Mouse (Mus musculus) bone marrow, adult 2 months (tissue): ENCODE results near the gene Pgk1. TPM values are rescaled to one million over a fixed set of nuclear protein-coding genes. Genes with fewer than 3 reads are reported as not detected.

ENCODE experiments used
- H3K27ac ChIP-seq: fragments of 200-500 bp; 2 replicates; pipeline ENCODE4 v1.5.1; 2012; ENCODE audit warnings: low read depth, mild to moderate bottlenecking, control low read depth, inconsistent platforms, low read length; ENCODE audit not compliant: control insufficient read depth, poor library complexity, insufficient read depth
- H3K4me1 ChIP-seq: fragments of 200-500 bp; 2 replicates; pipeline ENCODE4 v1.6.1; 2011; ENCODE audit warnings: low read length; ENCODE audit not compliant: control insufficient read depth, insufficient read depth
- H3K4me3 ChIP-seq: fragments of 200-500 bp; replicated peaks from 2 replicates; pipeline ENCODE3; 2011; ENCODE audit warnings: mild to moderate bottlenecking, low read depth, low read length, control low read depth; ENCODE audit not compliant: control insufficient read depth
- CTCF ChIP-seq: fragments of 200-500 bp; IDR thresholded peaks from 2 replicates; pipeline ENCODE4 v1.5.1; 2011; ENCODE audit warnings: low read length, control low read depth; ENCODE audit not compliant: control insufficient read depth, insufficient read depth
- POLR2A ChIP-seq: fragments of 200-500 bp; IDR thresholded peaks from 2 replicates; pipeline ENCODE4 v1.6.1; 2011; ENCODE audit warnings: low read depth, mild to moderate bottlenecking, control low read depth, low read length, borderline replicate concordance; ENCODE audit not compliant: control insufficient read depth
- WGBS: fragments of 180-500 bp; shearing (Covaris S2); methylation state at CpG from one replicate; pipeline ENCODE4 v1.1.7; 2018; 5-methylcytosine and 5-hydroxymethylcytosine counted together
- polyA plus RNA-seq: library from polyadenylated mRNA; stranded (reverse); fragments of >200 nt; gene quantifications from 2 replicates; pipeline ENCODE4 v1.2.4, GENCODE M21; 2011; ENCODE audit warnings: low replicate concordance; ENCODE audit not compliant: missing spikeins, insufficient read depth, insufficient read length

Gene Pgk1
- polyA plus RNA-seq, result 65.0 and 145 TPM in 2 replicates

GRCm38 (mm10) chrX:106186713-106187649 is at the start of gene Pgk1:
Gene Pgk1 (plus strand): TSS chrX:106187100.
- Histone ChIP-seq H3K4me3 (peak within 1 kb of the TSS; percentile 95), H3K4me1 (no peaks in the 10 kb centered on the region; the same call in 1 of the 2 replicates), H3K27ac (peak within 1 kb of the TSS; percentile 80)
- peak; percentile 58; the same call in 1 of the 2 replicates for TF ChIP-seq POLR2A
- TF ChIP-seq CTCF, result peak; percentile 9; the same call in 1 of the 2 replicates
- WGBS, result 9% methylated on average over 55 of the region's 55 CpGs

GRCm38 (mm10) chrX:106139309-106140070 is 47.4 kb upstream of the Pgk1 start:
- TF ChIP-seq POLR2A, result no peak
- no peak for TF ChIP-seq CTCF
- Histone ChIP-seq H3K4me3 (no peak overlapping the region), H3K27ac (peak overlapping the region; percentile 66; the same call in 1 of the 2 replicates), H3K4me1 (peaks cover 6% of the 10 kb centered on the region)
- 28% methylated on average over 13 of the region's 13 CpGs for WGBS

GRCm38 (mm10) chrX:106142936-106143335 is 44.0 kb upstream of the Pgk1 start, which contains the start of gene Tlr13:
Gene Tlr13 (plus strand): TSS chrX:106143204.
- 40% methylated on average over 6 of the region's 6 CpGs for WGBS
- peak within 1 kb of the TSS; percentile 84 for H3K27ac ChIP-seq
- no peak for TF ChIP-seq POLR2A
- no peak for TF ChIP-seq CTCF
- no peaks in the 10 kb centered on the region; the same call in 1 of the 2 replicates for H3K4me1 ChIP-seq
- peak within 1 kb of the TSS; percentile 18 for H3K4me3 ChIP-seq

DNA sequence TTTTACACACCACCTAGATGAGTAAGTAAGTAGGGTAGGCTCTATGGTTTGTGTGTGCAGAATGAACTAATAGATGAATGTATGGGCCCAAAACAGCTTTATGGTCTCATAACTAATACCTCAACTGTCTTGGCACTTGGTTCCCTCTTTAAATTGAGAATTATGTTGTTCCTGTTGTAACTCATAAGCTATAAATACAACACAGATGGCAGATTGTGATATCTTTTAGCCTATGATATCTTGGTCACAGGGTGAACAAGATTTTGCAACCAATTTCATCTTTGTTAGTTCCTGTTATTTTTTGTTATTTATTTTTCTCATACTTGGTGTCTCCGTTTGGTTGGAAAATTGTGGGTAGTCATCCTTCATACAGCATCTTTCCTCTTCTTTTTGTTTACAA is 38.7 kb upstream of the Pgk1 start:
- Histone ChIP-seq H3K4me1 (peaks cover 2% of the 10 kb centered on the region; the same call in 1 of the 2 replicates), H3K27ac (no peak overlapping the region), H3K4me3 (no peak overlapping the region)
- whole genome bisulfite sequencing, result 29% methylated on average over 1 of the region's 1 CpGs
- TF ChIP-seq POLR2A (no peak), CTCF (no peak)

- H3K27ac ChIP-seq, result peak overlapping the region; percentile 61; the same call in 1 of the 2 replicates
- H3K4me1 ChIP-seq, result peaks cover 2% of the 10 kb centered on the region; the same call in 1 of the 2 replicates
- no peak overlapping the region for H3K4me3 ChIP-seq
- no peak for TF ChIP-seq POLR2A
- no peak for TF ChIP-seq CTCF
- WGBS, result 28% methylated on average over 3 of the region's 3 CpGs
Observed at GRCm38 (mm10) chrX:106149460-106149859, 37.4 kb upstream of the Pgk1 start.

- Histone ChIP-seq H3K4me3 (no peak overlapping the region), H3K4me1 (peaks cover 2% of the 10 kb centered on the region; the same call in 1 of the 2 replicates), H3K27ac (no peak overlapping the region)
- no peak for TF ChIP-seq CTCF
- no peak for TF ChIP-seq POLR2A
Observed at GRCm38 (mm10) chrX:106154180-106154586, 32.7 kb upstream of the Pgk1 start.

DNA sequence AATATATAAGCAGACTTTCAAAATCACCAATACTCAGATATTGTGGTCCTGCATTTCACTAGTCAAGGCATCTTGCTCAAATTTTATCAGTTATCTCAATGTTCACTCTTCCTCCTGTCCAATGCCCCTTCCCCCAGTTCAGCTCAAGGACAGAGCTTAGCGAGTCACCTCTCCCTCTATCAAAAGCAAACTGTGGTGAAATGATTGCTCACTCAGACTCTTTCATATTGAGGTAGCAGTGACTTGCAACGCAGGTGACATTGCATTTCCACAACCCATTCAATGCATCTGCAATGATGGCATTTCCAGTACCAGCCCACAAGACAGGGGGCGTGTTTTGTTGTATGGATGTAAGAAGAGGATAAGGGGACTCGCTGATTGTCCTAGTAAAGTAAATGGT is 31.0 kb upstream of the Pgk1 start:
- H3K27ac ChIP-seq, result no peak overlapping the region
- 54% methylated on average over 4 of the region's 4 CpGs for WGBS

More for the DNA sequence above, 31.0 kb upstream of the Pgk1 start:
- no peak for TF ChIP-seq CTCF
- no peak for TF ChIP-seq POLR2A
- H3K4me3 ChIP-seq, result no peak overlapping the region
- no peaks in the 10 kb centered on the region for H3K4me1 ChIP-seq
